Mouse (Mus musculus) frontal cortex, postnatal 36 days (tissue): ENCODE measurements around the gene Slc16a11.

Experiments used
- DNase-seq, 2 experiments: peaks; one replicate each; pipeline ENCODE4 v3.0.0; 2022; ENCODE audit warnings: low spot score in 2 of 2

Gene Slc16a11

DNA sequence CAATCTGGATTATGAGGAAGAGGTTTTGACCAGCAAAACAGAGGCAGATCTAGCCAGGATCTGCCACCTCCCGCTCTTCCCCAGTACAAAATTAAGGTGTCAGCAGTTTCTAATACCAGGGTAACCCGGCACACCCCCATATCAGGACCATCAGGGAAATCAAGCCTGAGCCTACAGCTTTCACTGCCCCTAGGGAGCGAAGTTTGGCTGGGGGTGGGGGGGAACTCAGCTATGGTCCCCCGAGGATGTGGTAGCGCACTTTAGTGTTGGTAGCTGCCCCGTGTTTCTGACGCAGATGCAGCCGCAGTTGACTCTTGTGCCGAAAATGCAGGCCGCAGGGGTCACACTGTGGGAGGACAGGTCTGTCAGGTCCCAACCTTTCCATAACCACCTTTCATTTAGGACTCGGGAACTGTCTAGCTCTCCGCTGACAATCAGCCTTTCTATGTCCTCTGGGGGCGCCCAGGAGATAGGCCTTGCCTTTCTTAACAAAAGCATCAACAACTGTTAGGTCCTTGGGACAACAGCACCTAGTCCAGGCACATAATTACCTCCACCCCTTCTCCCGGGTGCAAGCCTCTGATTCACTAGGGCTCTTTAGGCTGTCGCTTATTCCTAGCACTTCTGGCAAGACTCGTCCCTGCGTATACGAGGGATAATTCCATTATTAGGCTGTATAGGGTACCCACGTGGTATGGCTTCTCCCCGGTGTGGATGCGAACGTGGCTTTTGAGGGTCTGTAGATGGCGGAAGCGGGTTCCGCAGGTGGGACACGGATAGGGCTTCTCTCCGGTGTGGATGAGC lies 13.4 kb downstream of the Slc16a11 start:
- no peak for DNase-seq

DNA sequence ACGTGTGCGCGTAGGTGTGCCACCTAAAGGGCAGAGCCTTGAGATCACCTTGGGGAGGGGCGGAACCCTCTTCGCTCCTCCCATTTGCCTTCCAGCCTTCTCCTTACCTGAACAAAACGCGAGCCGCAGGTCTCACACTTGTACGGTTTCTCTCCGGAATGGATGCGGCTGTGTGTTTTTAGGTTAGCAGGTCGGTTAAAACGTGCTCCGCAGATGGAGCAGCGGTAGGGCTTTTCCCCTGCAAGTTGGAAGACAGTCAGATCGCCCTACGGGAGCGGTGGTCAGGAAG lies 14.0 kb downstream of the Slc16a11 start:
- DNase-seq: no peak

DNA sequence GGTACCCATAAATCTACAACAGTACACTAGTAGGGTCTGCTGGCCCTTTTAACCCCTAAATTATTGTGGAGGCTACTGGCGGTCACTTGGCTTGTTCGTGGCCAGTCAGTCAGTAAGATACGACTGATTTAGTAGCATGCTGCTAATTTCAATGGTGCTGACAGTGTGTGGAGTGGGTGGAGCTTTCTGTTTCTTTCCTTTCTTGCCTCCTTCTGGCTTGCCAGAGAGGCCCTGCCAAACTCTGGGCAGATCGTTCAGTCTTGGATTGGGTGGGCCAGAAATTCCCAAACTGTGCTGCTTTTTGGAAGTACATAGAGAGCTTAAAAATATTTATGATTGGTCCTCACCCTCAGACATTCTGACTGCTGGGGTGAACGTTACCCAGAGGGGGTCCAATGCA lies 14.6 kb downstream of the Slc16a11 start:
- peak in 1 of 2 experiments; percentile 72 for DNase-seq

DNA sequence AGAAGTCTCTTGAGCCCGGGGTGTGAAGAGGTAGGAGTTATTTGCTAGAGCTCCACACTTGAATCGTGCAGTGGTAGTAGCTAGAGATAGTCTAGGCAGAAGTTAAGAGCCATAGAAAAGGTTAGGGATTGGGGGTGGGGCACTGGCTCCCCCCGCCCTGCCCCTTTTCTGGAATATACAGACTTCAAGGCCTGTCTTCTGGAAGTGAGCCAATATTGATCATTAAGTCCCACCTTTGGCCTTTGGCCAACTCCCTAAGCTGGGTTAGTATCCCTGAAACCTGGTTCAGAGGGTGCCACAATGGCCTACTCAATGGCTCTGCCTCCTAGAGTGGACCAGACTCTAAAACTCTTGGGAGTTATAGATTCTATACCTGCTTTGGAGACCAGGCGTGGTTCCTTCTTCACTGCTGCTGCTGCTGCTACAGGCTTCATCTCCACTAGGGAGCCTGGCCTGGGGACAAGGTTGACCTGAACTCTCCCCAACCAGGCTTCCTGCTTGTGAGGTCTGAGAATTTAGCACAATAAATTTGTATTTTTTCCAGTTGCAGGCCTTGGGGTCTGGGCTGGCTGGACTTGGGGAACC lies 15.2 kb downstream of the Slc16a11 start:
- DNase-seq: no peak

DNA sequence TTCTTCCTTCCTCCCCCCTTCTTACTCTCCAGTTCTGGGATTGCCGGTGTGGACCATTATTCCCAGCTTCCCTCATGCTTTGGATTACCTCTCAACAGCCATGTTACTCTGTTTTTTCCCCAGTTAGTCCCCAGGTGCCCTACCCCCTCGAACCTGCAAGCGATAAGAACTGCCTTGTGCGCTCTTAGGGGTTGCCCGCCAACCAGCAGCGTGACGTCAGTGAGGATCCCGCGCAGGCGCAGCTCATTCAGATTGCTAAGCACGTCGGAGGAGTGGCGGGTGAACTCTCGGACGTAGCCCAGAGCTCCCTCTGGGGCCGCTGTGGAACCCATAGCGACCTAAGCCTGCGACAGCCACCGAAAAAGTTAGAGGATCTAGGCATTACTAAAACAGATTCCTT lies 16.3 kb downstream of the Slc16a11 start:
- DNase-seq: peak; percentile 80 to 81

DNA sequence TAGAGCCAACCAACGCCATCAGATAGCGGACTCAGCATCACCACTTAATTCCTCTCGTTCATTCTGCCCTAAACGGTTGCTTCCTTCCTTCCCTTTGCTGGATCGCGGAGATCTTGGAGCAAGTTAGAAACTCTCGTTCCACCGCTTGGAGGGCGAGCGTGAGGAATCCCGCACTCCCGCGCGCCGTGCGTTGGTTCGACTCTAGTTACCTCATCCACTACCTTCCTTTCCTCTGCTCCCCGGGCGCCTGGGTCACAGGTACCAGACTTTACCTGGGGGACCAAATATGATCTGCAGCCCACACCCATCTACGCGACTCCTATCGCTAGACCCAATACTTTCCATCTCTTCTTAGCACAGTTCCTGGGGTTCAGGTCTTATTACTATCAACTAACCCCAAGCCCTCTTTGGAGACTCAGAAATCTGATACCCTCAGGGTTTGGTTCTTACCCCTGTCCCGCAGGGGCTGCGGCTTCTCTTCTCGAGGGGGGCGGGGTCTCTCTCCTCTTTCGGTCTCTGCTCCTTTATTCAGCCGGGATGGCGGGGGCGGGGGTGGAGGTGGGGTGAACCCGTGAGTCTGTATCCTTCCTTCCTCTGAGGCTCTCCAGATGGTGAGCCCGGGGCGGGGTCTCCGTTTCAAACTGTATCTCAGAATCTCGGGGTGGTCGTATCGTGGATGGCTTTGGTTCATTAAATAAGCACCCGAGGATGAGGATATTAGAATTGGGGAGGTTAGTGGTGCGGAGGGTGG lies 16.9 kb downstream of the Slc16a11 start, which contains the start of gene Bcl6b:
Gene Bcl6b, minus strand, starts transcription at position 539 of the 751 bp plus-strand sequence.
- DNase-seq: no peak

DNA sequence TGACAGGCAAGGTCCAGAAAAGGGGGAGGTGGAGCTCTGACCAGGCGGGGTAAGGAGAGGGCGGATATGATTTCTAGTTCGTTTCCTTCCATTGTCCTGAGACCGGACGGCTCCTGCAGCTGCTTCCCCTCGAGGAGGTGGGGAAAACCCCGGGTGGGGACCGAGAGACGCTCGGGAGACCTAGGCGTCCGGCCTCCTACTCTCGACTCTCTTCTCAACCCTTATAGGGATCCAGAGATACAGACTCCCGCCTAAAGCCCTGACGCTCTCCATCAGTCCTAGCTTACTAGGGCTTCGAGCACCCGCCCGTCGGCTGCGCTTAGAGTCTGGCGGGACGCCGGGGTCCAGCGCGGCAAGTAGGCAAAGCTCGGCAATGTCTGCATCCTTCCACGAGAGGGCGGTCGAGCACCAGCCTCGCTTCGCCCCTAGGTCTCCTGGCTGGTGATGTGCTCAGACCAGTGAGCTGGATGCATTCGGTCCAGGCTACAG lies 17.7 kb downstream of the Slc16a11 start:
- DNase-seq: peak in 1 of 2 experiments; percentile 73

DNA sequence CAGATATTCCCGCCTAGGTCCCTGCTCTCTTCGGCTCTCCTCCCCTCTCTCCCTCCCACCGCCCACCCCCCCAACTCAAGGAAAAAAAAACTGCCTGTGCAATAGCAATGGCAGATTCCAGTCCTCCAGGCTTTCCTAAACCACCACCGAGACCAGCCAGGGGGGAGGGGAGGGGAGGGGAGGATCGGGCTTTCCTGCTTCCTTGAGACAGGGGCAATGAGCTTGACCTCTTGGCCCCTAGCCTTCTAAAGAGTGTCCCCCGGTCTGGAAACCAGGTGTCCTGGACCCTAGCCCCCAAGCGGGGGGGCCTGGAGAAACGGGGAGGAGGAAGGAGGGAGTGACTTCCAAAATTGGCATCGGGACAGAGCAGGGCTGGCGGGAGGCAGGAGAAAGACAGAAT lies 20.0 kb downstream of the Slc16a11 start:
- DNase-seq: no peak

DNA sequence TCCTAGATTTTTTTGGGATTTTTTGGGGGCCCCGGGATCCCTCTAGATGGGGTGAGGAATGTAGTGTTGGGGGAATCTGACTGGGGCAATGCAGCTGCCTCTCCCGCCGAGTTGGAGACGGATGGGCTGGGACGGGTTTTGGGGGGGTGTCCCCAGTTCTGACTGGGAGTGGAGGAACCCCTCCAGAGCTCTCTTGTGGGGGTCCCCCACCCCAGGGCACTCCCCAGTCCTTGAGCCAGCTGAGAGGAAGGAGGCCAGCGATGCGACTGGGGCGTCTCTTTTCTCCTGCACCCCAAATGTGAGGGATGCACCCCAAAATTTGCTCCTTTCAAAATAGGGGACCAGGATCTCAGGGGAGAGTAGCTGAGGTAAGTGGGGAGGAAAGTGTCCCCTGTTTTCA lies 20.5 kb downstream of the Slc16a11 start:
- no peak for DNase-seq

DNA sequence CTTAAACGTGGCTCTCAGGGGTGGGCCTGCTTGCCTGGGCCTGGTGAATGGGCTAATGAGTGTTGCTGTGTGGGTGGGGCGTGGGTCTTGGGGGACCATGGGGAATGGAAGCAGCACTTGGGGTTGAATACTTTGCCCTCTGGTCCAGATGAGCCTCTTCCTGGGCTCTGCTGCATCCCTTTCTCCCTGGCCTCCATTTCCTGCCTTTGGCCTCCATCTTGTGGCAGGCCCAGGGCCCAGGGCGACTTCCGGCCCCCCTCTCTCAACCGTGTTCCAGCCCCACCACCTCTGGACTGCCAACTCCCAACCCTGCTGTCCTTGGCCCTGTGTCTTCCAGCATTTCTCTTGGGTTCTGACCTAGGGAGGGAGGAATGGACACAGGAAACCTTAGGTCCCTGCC lies 21.5 kb downstream of the Slc16a11 start:
- no peak for DNase-seq

DNA sequence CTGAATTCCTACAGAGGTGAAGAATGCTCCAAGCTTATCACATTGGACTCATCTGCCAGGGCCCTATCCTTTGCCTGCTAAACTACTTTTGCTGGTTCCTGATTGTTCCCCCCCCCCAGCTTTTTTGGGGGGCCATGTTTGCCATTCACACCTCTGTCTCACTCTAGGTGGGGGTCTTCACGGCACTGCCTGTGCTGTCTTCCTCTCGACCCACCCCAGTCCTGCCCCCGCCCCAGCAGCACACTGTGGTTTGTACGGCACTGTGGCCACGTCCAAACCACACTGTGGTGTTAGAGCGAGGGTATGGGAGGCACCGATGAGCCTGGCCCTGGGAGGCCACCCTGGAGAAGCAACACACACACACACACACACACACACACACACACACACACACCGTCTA lies 21.9 kb downstream of the Slc16a11 start:
- no peak for DNase-seq

DNA sequence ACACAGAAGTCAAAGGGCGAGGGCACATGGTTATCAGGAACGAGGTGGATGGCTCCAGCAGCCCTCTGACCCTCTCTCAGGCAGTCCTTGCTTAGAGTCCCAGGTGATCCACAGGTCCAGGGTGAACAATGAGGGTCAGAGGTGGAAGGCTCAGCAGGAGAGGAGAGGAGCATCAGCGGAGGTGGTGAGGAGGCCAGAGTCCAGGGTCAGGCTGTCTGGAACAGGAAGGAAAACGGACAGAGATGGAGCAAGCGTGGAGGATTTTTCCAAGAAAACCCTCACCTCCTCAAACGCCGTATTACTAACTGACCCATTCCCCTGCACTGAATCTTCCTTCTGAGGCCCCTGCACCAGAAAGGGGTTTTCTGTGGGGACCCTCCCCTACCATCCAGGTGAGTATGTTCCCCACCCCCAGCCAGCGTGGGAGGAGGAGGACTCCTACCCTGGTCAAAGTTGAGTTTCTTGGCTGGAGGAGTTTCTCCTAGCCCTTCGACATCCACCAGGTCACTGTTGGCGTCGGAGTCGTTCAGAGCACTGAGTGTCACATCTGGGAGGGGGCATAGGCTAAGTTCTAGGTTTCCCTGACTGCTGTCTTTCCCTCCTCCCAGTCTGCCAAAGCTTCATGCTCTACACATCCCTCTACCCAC lies 22.8 kb downstream of the Slc16a11 start:
- DNase-seq: no peak

DNA sequence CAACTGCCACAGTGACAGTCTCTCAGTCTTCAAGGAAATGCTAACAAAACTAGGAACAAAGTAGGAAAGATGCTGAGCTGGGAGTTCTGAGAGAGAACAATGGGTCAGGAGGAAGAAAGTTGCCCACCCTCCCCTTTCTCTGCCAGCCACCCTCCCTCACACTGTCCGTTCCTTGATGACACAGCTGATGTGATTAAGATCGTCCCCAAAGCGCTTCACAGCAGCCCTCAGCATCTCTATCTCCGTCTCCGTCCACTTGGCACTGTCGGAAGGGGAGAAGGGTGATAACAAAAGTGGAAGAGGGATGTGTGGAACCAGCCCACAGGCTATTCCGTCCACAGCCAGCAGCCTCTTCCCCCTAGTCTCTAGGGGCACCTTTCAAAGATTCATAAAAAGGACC lies 24.2 kb downstream of the Slc16a11 start:
- no peak for DNase-seq

DNA sequence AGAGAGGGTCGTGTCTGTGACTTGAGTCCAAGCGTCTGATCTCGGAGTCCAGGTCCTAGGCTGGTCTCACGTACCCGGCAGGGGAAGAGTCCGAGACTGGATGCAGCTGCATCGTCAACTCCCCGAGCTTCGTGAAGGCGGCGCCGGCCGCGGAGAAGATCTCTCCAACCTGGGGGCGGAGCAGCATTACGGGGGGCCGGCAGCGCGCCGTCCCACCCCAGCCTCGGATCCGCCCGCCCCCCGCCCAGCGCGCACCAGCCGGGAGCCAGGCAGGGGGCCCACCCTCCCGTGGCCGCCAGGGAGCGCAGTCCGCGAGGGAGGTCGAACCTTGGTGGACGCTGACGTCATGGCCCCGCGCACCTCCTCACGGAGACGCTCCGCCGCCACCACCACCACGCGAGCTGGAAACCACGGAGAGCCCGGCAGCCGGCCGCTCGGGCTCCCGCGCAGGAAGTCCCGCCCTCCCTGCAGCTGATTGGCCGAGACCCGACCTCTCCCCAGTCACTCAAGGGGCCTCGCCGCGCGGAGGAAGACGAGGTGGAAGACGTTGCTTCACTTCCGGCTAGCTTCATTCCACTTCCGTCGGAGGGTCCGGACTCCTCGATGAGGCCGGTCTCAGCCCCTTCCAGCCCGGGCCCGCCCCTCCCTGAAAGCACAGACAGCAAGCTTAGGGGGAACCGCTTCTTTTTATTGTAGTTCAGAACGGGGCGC lies 25.1 kb downstream of the Slc16a11 start, which contains the start of gene 0610010K14Rik:
Gene 0610010K14Rik, minus strand, starts transcription at position 458 of the 711 bp plus-strand sequence.
- peak; percentile 97 for DNase-seq

DNA sequence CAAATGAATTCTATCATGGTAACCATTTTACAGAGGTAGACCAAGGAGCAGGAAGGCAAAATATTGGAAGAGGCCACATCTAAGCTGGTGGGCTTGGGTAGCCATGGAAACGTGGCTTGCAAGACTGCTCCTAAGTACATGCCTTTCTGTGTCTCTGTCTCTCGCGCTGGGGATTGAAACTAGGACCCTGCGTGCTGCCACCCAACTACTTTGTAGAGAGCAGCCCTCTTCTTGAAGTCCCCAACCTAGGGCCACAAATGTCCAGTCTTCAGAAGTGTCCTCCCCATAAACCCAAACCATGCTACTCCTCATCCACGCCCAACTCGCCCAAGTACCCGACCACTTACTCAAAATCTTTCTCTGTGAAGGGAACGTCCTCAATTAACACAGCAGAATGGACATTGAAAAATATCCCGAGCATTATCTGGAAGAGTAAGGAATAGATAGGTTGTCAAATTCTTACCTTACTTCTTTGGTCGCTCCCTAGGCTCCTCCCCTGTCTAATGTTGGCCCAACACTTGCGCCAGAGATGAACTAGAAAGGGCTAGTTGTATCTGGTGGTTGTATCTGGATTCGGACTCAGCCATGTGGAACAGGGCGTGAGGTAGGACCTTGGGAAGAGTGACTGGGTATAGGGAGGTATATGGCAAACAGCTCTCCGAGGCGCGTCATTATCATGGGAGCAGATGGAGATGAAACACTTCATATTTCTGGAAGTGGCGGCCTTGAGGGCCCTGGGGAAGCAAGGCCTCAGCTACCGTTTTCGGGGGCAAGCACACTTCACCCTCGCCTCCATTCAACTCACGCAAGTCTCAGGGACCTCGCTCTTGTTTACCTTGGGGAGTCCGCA lies 26.3 kb downstream of the Slc16a11 start:
- no peak for DNase-seq

DNA sequence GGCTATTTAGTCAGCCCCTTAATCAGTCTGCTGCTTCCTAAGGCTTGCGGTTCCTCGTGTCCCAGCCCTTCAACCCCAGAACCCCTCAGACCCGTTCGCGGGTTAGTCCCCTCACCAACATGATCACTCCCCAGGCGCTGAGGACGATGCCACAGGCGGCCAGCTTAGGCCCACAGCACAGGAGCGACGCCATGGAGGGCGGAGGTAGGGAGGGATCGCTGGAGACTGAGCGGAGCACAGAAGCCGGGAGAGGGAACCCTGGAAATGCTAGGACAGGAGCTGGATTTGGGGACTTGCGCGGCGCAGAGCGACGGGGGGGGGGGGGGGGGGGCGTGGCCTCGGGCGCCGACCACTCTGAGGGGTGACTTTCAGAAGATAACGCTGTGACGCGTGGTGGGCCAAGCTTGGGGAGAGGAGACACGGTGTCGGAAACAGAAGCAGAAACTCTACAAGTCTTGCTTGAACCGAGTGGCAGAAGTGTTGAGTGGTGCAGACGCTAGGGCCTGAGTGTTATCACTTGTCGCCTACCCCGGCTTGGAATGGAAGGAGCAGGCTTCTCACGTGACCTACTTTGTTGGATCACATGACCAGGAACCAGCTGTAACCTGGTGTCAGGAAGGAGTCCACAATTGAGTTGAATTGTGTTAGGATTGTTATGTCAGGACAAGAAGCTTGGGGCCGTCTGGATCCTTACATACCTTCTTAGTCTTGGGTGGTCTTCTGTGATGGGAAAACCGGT lies 27.2 kb downstream of the Slc16a11 start, which contains the start of the genes Gm21988 and Rnasek:
Gene Gm21988, minus strand, starts transcription at position 290 of the 739 bp plus-strand sequence.
Gene Rnasek, minus strand, starts transcription at position 302 of the 739 bp plus-strand sequence.
- peak; percentile 83 to 89 for DNase-seq

DNA sequence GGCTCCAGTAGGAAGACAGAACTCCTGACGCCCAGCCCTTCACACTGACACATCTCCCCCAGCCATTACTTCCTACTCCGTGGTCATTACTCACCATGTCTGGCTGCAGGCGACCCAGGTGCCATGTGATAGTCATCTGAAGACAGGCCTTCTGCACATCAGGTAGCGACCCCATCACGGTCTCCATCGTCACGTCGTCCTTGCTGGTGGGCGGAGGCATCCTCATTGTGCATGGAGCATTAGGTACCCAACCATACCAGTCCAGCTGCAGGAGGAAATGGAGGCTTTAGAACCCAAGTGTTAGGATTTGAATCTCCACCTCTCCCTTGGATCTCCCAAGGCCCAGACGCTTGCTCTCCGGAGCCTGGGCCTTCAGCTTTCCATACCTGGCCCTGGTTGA lies 30.0 kb downstream of the Slc16a11 start:
- no peak for DNase-seq

DNA sequence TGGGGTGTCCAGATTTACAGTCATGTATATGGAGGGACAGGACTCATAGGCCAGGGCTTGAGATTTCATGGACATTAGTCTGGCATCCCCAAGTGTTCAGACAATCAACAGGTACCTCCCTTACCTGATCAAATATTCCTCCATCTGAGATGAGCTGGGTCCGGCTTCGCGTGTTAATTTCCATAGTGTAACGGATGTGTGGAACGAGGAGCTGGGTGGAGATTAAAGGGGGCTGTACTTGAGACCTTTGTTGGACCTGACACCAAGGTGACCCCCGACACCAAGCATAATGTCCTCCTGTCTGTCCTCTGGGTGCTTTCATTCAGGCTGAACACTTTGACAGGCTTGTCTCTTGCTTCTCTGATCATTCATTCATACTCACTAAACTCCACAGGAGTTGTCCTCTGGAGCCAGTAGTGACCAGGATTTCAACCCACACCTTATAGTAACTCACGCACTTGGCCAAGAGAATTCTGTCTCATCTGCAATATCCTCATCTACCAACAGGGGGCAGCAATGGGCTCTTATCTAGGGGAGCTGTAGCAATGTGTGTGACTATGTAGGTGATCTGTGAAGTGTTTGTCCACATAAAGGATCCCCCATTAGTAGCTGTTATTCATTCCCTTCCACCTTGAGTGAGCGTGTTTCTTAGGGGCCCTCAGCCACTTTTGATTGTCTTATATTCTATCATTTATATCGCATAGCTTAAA lies 34.7 kb downstream of the Slc16a11 start:
- peak; percentile 63 to 67 for DNase-seq

DNA sequence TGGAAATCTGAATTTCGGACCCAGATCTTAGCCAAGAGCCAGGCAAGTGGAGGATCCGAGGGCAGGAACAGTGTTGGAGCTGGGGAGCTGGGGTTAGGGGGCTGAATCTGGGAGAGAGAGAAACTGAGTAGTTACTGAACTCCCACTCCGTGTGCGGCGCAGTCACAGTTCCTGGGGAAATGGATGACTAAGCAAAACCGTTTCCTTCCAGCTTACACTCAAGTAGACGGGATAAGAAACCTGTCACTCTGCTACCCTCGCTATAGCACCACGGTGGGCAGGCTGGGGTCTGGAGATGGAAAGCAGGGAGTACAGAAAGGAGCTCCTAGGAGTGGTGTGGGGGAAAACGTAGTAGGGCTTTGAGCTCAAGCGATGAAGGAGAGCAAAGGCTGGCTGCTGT lies 37.6 kb downstream of the Slc16a11 start:
- DNase-seq: no peak
